Mouse (Mus musculus) duodenum, adult 2 months (tissue): ENCODE data around the gene Ccl2. TPM values are rescaled to one million over a fixed set of nuclear protein-coding genes. Genes with fewer than 3 reads are reported as not detected.

ENCODE experiments used
- polyA plus RNA-seq: library from polyadenylated mRNA; depleted of rRNA; stranded (reverse); fragments of >200 nt; gene quantifications from 2 replicates; pipeline ENCODE4 v1.2.3, GENCODE M21; 2012; ENCODE audit warnings: low replicate concordance; rRNA removed

The Ccl2 gene
- 1.5 and 4.4 TPM in 2 replicates for polyA plus RNA-seq

DNA sequence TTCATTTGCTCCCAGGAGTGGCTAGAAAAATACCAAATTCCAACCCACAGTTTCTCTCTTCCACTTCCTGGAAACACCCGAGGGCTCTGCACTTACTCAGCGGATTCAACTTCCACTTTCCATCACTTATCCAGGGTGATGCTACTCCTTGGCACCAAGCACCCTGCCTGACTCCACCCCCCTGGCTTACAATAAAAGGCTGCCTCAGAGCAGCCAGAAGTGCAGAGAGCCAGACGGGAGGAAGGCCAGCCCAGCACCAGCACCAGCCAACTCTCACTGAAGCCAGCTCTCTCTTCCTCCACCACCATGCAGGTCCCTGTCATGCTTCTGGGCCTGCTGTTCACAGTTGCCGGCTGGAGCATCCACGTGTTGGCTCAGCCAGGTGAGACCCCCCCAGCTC, at the start of gene Ccl2:
Ccl2 (plus strand) TSS at position 216 of the 400 bp plus-strand sequence.

DNA sequence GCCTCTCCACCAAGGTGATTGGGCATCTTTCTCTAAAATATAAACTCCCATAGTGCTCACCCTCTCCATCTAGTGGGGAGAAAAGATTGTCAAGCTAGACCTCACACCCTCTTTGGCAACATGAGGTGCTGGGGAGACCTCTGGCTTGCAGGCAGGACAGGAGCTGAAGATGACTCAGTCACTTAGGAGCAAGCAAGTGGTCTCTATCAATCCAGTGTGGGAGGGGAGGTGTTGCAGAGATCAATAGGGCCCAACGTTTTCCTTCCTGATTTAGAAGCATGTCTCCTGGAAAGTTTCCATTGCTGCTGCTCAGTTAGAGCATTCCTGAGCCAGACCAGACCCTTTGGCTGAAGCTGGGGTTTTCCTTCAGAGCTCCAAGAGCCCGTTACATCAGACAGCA, 3.2 kb downstream of the Ccl2 start, which contains the start of gene Gm17268:
Gm17268 (minus strand) TSS at position 28 of the 400 bp plus-strand sequence.

DNA sequence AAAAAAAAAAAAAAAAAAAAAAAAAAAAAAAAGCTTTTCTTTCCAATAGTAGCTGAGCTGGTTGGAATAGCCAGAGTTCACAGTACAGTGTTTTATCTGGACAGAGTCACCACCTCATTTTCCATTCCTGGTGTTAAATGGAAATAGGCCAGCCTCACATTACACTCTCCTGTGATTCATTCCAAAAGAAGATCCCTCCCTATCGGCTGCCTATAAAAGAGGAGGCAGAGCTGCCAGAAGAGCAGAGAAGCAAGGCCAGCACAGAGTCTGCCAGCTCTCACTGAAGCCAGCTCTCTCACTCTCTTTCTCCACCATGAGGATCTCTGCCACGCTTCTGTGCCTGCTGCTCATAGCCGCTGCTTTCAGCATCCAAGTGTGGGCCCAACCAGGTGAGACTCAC, 10.1 kb downstream of the Ccl2 start, which contains the start of gene Ccl7:
Ccl7 (plus strand) TSS at position 242 of the 400 bp plus-strand sequence.

DNA sequence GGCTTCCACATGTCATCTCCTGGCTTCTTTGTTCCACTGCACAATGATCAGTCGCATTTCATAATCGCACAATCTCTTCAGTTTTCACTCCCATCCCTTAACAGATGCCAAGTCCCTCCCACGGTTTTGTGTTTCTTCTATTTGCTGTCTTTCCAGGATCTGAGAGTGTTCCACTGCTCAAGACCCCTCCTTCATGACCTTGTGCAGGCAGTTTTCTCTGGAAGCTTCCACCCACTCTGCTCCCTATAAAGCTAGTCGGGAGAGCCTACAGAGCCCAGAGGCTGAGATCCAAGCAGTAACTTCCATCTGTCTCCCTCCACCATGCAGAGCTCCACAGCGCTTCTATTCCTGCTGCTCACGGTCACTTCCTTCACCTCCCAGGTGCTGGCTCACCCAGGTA, 22.3 kb downstream of the Ccl2 start, which contains the start of gene Ccl11:
Ccl11 (plus strand) TSS at position 178 of the 400 bp plus-strand sequence.

Other genes with a start within 250 kb of the Ccl2 start
- not detected in 2 replicates for gene 5530401A14Rik, start 174.9 kb upstream of the Ccl2 start, polyA plus RNA-seq
- gene Asic2, start 67.1 kb upstream of the Ccl2 start, polyA plus RNA-seq = 0.97 and 1.4 TPM in 2 replicates
- gene Gm17268, start 3.0 kb downstream of the Ccl2 start, polyA plus RNA-seq = not detected in 2 replicates
- gene Ccl7, start 10.1 kb downstream of the Ccl2 start, polyA plus RNA-seq = 0.33 and 1.2 TPM in 2 replicates
- 13.1 and 38.8 TPM in 2 replicates for gene Ccl11, start 22.3 kb downstream of the Ccl2 start, polyA plus RNA-seq
- 0.36 and 1.7 TPM in 2 replicates for gene Ccl12, start 66.3 kb downstream of the Ccl2 start, polyA plus RNA-seq
- 0.40 and 0.47 TPM in 2 replicates for gene Ccl8, start 79.6 kb downstream of the Ccl2 start, polyA plus RNA-seq